Mouse (Mus musculus): Measurements from ENCODE around the gene Klrb1b.
A peak's percentile ranks its signal among the peaks of the same experiment; 100 is the strongest.
"Not testable (repeated sequence)": the region's sequence is repeated elsewhere in the genome, so short reads cannot be mapped to it uniquely, and the experiment has no call there.

The Klrb1b gene

DNA sequence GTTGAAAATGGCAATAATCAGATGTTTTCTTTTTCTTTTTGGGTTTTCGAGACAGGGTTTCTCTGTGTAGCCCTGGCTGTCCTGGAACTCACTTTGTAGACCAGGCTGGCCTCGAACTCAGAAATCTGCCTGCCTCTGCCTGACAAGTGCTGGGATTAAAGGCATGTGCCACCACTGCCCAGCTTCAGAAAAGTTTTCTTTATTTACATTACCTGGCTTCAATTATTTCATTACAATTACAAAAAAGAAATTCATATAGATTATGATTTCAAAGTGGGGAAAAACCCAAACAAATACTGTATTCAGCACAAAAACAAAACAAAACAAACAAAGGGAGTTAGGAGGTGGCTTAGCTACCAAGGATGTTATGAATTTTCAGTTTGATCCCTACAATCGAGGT lies 14.5 kb upstream of the Klrb1b start:
- DNase-seq: not testable (repeated sequence)

GRCm38 (mm10) chr6:128839921-128840320 lies 13.8 kb upstream of the Klrb1b start:
- peak; percentile 31 to 40 for DNase-seq

DNA sequence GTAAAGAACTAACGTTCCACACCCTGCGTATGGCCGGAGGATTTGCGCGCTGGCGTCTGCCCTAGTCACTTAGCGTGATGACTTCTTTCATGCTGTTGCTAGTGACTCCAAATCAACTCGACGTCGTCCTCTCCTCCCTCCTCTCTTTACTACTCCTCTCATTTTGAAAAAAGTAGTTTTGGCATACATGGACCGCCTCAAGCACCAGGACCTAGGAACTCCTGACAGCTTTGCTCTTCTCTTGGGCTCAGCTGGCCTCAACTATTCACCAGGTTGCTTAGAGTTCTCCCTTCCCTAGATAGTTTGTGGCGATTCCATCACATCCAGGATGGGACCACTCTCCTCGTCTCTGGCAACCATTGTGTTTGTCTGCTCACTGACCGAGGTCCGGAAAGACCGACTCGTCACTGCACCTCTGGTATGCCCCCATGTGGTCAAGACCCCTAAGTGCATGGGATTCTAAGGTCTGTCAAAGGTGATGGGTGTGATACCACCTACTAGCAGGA lies 13.2 kb upstream of the Klrb1b start:
- DNase-seq: peak; percentile 90 to 91

DNA sequence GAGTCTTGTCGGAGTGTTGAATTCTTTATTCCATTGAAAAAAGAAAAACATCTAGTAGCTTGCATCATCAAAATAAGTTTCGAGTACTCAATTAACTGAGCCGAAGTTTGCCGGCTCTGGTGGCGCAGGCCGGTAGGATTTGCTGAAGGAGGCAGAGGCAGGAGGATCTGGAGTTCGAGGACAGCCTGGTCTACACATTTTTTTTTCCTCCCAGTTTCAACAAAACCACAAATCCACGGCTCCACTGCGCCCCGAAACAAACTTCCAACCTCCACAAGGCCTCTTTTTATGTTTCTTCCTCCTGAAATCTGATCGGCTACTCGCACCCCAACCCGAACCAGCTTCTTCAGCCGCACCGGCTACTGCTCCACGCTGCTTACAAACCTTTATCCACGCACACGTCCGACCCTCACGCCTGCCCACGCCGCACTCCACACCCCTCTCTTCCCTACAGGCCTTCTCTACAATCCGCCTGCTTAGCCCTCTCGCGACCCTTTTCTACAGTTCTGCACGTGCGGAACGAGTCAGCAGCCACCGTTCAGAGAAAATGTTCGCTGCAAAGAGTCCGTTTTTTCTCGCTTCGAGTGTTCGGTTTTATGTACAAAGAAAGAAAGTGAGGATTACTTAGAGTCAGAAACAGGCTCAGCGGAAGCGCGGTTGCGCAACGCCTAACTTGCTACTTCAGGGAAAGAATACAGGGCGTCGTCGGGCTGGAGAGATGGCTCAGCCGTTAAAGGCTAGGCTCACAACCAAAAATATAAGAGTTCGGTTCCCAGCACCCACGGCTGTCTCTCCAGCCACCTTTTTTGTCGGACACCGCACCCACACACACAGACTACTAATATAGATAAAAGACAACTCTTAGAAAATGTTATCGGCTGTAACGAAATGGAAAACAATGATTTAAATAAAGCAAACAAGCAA lies 12.5 kb upstream of the Klrb1b start:
- DNase-seq: peak; percentile 89

GRCm38 (mm10) chr6:128837454-128838341 lies 11.6 kb upstream of the Klrb1b start:
- DNase-seq: peak; percentile 50 to 52

DNA sequence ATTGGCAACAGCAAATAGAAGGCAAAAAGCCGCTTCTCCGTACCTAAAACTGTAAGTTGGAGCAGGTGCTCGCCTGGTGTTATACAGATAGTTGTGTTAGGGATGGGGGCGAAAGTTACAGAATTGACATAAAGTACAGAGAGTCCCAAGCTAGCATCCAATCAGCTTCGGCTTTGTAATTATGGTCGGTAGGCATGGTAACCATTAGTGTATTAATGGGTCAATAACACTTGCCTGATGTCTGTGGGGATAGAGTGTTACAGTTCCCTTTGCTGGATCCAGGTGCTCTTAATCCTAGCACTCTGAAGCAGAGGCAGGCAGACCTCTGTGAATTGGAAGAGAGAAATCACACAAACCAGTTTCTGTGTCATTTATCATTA lies 10.8 kb upstream of the Klrb1b start:
- no peak for DNase-seq

- no peak for DNase-seq
These were observed 10.2 kb upstream of the Klrb1b start for GRCm38 (mm10) chr6:128836191-128836954.

GRCm38 (mm10) chr6:128835571-128835970 lies 9.4 kb upstream of the Klrb1b start:
- DNase-seq: no peak

DNA sequence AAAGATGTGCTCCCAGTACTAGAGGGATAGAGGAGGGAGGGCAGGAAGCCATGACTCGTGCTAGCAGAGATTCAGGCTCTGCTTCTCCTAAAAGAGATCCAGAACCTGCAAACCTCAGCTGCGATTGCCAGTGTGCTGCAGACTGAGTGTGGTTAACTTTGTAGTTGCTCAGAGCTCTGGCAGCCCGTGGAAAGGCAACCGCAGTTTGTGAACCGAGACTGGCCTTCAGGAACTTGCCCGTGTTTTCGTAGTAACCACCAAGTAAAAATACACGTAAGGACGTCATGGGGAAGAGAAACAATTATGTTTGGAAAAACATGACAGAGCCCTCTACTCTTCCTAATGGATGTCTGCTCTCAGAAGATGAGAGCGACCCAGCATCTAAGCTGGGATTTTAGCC lies 6.9 kb upstream of the Klrb1b start:
- DNase-seq: no peak

- DNase-seq: no peak
These were observed 3.7 kb upstream of the Klrb1b start for GRCm38 (mm10) chr6:128829837-128830236.

DNA sequence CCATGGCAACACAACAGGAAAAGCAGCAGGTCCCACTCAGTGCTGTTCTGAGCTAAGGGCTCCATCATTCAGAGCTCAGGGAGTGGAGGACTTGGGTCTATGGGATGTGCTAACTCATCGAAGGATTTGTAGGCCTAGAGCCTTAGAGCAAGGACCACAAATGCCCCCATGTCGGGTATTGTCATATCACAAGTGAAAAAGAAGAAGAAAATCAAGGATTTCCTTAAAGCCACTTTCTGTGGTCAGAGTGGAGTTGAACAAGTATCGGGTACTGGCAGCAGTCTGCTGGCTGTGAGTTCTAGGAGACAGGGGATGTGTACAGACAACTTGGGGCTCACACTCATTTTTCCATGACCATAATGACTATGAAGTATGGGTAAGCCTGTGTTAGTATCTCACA lies 650 bp upstream of the Klrb1b start:
- DNase-seq: no peak

DNA sequence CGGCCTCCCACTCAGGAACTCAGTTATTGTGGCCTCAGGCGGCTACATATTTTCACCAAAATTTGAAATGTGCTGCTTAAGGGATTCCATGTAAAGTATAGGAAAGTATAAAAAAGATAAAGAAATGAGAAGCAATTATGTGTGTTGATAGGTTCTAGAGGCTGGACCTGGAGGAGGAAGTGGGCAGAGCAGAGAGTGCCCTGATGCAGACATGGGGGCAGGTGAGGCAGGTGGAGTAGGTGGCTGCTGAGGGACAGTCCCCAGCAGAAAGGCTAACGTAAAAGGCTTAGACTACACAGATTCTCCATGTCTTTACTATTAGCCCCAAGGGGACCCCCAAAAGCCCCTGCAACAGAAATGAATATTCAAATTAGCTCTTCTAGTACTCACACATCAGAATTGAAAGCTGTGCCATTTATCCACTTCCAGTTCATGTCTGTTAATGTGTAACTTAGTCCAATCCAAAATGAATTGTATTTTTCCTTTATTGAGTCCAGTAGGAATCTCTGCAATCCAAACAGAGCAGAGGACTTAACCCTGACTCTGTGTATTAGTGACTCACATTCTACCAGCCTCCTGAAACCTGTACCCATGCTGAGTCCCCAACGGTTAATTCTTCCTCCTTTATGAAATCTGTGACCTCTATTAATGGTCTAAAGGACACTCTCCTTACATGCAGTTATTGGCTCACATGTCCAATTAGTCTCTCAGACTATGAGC lies 7.9 kb downstream of the Klrb1b start:
- no peak for DNase-seq

- peak in 1 of 2 experiments; percentile 27 for DNase-seq
These were observed 17.6 kb downstream of the Klrb1b start for GRCm38 (mm10) chr6:128808532-128808931.

DNA sequence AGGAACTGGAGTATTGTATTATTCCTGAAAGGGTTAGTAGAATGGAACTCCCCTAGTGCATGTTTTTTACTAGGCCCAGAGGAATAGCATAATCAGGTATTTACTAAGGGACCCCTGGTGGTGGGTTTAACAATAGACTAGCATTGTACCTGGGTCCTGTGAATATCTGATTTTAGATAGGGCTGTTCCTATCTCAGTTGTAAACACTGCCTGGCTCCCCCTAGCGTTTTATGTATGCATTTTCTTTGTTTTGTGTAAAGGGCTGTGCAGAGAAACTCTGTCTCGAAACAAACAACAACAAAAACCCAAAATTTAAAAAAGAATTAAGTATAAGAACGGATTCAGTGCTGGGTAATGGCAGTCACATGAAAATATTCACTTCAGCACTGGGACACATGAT lies 19.1 kb downstream of the Klrb1b start:
- peak; percentile 24 to 32 for DNase-seq

- peak; percentile 78 to 82 for DNase-seq
These were observed 21.1 kb downstream of the Klrb1b start for GRCm38 (mm10) chr6:128804823-128805640.

DNA sequence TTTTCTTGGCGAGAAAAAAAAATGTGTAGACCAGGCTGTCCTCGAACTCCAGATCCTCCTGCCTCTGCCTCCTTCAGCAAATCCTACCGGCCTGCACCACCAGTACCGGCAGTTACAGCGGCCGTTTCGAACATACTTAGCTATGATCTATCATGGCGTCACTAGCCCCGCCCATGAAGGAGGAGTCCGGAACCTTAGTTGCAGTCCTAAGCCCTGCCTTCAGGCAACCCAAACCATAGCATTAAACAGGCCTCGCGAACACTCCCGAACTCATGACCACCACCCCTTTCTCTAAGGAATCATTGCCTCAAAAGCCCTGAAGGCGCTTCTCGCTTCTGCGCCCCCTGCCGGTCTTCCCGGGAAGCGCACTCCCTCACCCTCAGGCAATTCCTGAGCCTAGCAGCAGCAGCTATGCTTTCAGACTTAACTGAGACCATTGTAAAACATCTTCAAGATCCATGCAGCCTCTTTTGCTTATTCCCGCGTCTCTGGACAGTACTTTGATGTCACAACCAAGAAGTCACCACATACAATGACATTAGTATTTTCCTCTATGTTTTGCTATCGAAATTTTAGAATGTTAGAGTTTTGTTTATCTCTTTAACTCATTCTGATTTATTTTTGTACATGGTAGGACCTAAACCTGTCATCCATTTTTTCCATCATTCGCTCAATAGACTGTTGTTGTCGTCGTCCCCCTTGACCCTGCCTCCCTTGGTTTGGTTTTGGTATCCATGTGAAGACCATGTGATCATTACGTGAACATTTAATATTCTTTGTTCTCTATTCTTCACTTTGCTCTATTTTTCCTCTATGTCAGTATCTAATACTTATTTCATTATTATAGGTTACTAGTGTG lies 22.9 kb downstream of the Klrb1b start:
- peak; percentile 99 for DNase-seq

GRCm38 (mm10) chr6:128802557-128802956 lies 23.6 kb downstream of the Klrb1b start:
- no peak for DNase-seq

DNA sequence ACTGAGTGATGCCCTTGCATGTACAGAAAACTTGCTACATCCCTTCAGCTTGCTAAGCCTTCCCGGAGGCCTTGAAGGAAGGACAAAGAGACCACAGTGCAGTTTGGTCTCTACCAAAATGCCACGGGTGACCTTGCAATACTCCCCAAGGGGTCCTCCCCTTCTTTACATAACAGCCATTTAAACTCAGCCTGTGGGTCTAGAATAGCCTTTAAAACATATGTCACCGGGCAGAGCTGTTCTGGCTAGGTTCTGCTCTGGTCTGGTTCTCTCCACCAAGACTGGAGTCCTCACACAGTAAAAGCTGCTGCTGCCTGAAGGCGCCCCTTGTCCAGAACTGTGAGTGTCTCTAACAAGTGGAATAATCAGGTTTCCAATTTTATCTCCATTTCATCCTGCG lies 25.4 kb downstream of the Klrb1b start:
- DNase-seq: not testable (repeated sequence)

DNA sequence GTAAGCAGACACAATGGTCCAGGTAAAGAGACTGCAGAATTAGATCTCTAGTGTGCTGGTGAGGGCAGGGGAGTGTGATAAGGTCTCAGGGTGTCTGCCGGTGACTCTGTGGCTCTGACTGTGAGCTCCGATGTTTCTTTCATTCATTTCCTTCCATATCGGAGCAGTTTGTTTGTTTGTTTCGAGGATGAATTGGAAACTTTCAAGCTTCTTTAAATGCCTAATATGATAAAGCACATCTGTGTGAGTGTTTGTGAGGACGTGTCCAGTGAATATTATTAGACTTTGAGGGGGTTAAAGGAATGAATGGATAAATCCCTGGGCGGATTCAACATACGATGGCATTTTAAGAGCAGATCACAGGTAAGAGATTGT lies 26.2 kb downstream of the Klrb1b start:
- DNase-seq: no peak
